Mouse (Mus musculus): ENCODE data around the gene Syt8.

Gene Syt8

DNA sequence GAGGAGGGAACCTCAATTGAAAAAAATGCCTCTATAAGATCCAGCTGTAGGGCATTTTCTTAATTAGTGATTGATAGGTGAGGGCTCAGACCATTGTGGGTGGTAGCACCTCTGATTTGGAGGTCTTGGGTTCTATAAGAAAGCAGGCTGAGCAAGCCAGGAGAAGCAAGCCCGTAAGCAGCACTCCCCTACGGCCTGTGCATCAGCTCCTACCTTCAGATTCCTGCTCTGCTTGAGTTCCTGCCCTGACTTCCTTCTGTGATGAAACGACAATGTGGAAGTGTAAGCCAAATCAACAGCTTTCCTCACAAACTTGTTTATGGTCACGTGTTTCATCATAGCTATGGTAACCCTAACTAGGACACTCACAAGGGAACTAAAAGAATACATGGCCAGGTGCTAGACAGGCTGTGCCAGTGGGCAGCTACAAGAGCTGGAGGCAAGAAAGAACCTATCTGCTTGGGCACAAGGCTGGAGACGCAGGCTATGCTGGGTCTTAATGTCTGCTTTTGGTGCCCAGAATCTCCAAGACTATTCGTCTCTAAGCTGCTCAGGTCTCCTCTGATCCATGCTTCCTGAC, 14.5 kb downstream of the Syt8 start:
- DNase-seq, result no peak

DNA sequence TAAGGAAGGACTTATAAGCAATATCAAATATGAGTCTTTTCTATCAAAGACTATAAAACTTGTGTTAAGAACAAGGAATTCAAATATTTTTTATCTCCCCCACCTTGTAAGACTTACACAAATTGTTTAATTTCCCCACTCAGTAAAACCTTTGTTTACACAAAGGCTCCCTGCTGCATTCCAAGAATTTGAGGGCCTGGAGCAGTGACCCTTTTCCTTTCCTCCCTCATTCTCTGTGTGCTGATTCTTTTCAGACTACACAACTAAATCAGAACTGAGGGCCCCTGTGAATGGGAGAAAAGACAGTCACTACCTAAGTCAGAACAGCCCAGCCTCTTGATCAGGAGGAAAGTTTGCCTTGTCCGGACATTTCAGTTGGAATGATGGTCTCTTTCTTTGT, 20.1 kb downstream of the Syt8 start:
- DNase-seq, result no peak

DNA sequence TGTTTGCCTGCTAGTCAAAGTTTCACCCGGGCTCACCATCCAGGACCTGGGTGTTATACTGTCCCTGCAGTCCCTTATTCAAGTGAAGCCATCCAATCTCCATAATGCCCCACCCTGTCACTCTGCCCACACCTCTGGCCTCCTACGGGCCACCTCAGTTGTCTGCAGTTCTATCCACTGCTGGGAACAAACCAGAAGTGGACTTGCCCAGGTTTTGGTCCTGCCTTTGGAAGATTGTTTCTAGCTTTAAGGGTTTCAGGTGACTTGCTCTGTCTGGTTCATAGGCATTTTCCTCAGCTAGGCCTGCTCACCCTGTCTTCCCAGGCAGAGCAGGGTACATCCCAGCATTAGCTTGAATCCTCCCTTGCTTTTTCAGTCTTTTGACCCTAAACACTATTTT, 20.6 kb downstream of the Syt8 start:
- DNase-seq, result no peak

DNA sequence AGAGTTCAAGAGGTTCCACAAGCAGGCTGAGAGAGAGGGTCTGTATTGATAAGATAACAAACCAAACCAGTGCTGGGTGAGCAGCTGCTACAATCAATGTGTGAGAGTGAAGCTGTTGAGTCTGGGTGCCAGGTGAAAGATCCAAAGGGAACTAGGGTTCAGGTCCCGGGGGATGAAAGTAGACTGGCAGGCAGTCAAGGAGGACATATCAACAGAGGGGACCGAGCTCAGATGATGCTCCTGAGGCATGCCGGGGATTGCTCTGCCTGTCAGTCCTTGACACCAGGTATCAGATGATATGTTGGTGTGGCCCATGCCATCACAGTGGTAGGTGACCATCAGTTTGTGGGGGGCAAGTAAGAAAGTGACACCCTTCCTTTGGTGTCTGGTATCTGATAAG, 22.2 kb downstream of the Syt8 start:
- DNase-seq, result no peak

DNA sequence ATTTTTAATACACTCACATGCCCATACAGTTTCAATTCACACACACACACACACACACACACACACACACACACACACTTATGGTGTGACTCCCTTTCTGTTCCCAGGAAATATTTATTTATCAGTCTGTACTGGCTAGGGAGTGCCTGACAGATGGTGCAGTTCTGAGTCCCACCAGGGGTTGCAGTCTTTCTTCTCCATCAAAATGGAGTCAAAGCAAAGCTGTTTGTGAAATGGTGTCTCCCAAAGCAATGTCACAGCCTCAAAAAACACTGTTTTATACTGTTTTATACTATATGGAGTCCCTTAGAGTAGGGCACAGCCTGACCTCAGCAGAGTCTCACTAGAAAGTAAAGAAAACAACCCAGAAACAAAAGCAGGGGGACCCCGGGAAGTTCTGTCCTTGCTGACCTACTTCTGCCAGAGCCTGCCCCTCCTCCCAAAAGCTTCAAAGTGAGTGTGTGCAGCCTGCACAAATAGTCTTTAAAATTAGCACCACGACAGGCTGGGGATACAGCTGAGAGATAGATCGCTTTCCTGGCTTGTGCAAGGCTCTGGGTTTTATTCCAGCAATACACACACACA, 22.7 kb downstream of the Syt8 start:
- no peak for DNase-seq

DNA sequence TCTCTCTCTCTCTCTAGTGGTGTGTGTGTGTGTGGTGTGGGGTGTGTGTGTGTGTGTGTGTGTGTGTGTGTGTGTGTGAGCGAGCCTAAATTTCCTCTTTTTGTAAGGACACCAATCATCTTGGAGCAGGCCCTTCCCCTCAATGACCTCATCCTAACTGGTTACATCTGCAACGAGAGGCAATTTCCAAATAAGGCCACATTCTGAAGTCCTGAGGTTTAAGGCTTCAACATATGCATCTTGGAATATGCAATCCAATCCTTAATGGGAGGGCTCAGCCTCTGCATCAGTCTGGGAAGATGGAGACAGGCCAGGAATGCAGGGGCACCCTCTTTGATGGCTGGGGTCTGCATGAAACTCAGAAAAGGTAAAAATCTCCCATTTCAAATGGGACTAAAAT, 23.4 kb downstream of the Syt8 start:
- DNase-seq, result no peak

DNA sequence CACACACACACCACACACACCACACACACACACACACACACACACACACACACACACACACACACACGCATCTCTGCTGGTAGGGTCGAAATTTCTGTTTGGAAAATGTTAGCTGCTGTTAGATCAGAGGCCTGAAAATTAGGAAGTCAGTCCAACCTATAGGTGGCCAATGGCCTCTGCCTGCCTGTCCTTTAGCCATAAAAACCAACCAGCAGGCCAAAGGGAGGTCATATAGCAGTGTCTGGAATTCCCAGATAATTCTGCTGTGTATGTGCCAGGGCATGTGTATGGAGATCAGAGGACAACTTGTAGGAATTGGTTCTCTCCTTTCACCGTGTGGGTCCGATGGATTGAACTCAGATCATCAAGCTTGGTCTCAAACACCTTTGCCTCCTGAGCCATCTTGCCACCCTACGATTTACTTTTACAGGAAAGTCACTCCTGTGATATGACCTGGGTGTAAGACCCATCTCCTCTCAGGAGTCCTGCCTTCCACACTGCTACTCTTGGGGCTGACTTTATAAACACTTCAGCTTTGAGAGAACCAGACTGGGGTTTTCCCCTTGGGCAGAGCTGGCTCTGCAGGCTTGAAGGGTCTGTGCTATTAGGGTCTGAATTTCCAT, 24.1 kb downstream of the Syt8 start:
- DNase-seq, result no peak

DNA sequence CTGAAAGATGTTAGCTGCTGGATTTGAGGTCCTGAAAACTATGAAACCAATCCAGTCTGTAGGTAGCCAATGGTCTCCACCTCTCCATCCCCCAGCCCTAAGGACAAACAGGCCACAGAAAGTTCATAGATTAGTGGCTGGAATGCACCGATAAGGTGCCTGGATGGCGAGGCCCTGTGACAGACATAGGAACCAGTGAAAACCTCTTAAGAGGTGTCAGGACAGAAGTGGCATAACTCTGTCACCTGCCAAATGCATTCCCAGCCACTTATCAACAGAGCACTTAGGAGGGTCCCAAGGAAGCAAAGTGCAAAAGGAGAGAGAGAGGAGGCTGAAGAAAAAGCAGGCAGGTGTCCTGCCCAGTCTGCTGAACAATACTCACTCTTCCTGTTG, 24.6 kb downstream of the Syt8 start:
- no peak for DNase-seq

DNA sequence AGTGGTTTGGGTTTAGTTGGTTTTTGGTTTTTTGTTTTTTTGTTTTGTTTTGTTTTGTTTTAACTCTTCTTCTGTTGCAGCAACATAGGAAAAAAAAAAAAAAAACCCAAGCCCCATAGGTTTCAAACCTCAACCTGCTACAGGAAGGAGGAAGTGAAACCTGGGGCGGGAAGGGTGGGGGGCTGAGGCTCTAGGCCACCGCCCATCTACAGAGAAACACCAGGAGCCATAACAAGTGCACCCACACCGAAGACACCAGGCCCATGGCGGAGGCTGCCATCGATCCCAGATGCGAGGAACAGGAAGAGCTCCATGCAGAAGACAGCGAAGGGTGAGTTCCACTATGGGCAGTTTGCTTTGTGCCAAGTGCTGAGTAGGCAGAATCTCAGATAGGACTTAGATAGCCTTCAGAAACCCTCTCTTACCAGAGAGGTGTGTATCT, 26.0 kb downstream of the Syt8 start, which contains the start of gene Lsp1:
Gene Lsp1 (plus strand): TSS at position 174 of the 442 bp plus-strand sequence.
- DNase-seq, result no peak

DNA sequence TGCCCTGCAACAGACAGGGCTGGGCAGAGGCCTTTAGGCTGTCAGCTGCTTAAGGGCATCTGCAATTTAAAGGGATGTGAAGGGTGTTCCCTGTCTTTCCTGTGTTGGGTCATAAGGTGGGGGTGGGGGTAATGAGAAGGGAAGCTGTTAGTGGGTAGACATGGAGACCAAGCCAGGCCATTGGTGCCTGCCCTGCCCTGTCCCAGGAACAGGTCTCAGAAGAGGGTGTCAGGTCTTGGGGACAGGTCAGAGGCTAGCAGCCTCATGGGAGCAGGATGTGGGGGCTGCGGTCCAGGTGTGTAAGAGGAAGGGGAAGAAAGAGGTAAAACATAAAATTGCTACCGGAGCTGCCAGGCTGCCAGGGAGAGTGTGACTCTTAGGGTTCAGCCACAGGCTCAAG, 26.8 kb downstream of the Syt8 start:
- DNase-seq, result no peak

DNA sequence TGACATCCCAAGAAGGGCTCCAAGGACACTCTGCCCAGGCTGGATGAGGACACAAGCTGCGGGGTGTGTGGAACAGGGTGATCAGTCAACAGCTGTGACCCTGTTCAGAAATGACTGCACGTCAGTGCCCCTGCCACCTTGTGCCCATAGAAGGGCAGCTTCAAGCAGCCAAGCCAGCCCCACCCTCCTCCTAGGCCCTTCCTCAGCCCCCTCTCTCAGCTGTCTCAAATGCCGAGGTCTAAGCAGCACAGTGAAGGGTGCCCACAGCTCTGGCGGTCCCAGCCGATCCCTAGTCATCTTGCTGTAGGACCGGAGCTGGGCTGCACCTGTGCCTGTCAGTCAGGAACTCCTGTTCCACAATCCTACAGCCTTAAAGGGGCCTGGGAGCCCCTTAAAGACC, 27.5 kb downstream of the Syt8 start:
- no peak for DNase-seq

DNA sequence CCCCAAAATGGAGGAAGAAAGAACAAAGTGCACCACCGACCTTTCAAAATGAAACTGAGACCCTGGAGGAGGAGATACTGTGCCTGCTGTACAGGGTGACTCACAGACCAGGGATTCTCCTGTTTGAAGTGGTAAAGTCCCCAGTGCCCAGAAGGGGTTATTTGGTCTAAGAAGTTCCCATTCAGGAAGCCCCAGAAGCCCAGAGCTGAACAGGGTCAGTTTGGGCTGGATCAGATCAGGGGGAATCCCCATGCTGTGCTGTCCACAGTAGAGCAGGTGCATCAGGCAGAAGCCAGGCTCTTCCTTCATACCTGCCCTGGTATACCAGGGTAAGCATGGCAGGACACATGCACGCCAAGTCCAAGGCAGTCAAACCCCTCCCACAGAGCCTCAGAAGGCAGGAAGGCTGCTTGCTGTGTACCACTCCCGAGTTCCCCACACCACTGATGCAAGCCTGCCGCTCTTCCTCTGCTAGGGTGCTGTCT, 28.0 kb downstream of the Syt8 start:
- DNase-seq, result no peak

DNA sequence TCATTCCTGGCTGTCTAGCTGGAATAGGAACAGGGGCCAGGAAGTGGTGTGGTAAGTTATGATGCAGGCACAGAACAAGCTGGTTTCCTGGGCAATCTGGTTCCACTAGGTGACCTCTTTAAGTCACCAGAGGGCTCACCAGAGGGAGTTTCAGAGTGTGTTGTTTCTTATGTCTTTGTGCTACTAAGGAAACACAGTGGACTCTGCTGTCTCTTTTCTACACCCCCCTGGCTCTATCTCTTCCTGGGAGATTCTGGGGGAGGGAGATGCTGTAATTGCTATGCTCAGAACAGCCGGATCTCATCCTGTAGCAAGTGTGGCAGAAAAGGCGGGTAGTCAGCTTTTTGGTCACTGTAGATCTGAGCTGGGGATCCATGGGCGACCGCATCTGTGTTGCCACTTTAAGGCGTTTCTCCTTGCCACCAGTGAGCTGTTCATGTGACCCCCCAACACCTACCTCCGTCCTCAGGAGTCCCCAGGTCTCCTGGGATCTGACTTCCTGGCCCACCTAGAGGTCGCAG, 35.6 kb downstream of the Syt8 start:
- no peak for DNase-seq

DNA sequence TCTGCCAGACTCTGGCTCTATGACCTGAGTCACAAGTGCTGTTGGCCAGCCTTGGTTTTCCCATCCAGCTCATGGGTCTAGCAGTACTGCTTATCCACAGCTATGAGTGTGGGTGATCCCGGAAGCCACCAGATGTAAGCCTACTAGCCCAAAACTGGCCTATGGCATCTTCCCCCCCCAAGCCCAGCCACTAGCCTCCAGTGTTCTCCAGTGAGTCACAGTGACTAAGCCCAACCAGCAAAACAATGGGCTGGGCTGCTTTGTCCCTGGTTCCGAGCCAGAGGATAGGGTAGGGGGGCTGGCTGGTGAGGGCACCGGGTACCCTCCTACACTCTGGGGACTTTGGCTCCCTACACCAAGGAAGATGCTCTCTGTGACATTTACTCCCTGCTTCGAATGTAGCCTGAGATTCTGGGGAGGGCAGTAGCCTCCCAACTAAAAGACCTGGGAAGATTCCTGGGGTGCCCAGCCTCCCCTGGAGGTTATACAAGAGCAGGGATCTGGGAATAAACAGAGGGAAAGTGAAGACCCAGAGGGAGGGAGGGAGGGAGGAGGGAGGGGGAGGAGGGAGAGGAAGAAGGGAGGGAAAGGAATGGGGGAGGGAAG, 36.3 kb downstream of the Syt8 start:
- DNase-seq, result no peak

DNA sequence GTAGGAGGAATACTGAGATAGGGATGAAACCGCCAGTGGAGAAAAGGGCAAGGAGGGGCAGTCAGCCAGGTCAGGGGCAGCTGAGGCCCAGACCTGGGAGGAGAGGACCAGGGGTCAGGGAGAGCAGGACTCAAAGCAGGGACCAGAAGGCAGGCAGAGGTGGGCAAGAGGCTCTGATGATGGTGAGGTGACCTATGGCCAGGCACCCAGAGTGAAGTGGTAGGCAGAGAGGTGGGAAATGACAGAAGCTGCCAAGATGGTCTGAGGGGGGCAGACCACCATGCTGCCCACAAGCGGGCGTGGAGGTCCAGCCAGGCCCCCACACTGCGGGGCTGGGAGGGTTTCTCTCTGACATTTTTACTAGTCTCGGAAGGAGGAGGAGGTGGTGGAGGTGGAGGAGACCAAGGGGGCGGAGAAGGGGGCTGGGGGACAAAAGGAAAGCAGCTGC, 36.8 kb downstream of the Syt8 start:
- no peak for DNase-seq

DNA sequence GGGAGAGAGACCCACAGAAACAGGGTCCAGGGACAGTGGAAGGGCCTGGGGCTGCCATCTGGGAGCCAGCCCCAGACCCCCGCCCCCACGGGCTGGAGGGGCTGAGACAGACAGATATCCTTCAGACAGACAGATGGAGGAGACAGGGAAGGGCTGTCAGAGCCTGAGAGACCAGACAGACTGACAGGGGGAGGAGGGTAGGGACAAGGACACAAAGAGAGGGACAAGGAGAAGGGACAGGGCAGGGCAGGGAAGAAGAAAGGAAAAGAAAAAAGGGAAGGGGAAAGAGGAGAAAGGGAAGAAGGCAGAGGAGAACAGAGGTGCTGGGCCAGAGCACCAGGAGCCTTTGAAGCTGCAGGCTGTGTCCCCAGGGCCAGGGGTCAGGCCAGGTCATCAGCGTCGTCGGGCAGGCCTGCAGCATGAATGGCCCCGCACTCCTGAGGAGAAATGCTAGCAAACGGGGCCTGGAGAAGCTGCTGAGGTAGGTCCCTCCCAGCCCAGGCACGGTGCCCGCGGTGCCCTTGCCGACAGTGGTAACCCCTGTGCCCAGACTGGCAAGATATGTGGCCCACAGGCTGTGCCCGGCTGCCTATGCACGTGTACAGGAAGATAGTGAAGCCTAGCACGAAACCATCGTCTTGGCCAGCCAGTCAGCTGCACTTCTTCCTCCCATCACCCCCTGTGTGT, 37.4 kb downstream of the Syt8 start:
- DNase-seq, result no peak

DNA sequence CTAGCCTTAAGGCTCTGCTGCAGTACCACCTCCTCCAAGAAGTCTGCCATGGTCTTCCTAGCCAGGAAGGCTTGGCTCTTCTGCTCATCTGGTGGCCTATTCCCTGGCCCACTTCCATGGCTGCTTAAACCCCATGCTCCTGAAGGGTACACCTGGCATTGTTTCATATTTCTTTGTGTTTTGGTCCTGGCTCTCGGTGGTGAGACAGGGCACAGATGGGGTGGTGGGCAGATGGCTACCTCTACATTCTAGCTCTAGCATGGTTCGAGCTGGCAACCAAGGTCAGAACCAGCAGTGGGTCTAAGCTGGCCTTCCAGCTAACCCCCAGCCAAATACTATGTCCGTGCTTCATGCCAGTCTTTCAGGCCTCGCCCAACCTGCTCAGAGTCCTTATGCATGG, 38.3 kb downstream of the Syt8 start:
- DNase-seq, result no peak

DNA sequence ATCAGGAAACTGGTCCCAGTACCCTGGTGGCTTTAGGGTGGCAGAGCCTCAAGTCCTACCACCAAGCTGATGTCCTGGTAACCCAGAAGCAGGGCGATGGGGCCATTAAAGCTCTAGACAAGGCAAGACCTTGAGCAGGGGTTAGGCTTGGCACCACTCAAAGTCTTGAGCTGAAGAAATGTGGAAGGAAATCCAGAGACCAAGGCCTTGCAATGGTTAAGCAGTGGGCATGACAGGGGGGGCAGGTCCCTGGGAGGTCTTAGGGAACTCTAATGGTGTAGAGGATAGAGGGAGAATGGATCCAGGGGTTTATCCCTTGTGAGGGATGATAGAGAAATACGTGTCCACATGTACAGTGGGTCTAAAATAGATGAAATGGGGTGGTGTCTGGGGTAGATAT, 38.8 kb downstream of the Syt8 start:
- DNase-seq, result no peak

DNA sequence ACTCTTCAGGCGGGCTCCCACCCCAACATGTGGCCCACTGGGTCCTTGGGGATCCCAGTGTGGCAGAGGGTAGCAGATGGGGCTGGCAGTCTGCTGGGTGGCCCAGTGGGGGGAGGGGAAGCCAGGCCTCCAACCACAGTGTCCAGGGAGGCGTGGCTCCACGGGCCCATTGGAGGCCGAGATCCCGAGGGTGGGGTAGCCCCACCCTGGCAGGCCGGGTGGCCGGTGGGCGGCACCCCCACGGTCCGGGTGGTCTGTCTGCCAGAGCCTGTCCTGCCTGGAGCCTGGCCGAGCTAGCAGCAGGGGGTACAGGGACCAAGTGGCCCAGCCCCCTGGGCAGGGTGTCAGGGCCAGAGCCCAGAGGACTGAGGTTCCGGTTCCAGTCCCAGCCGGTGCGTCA, 40.1 kb downstream of the Syt8 start:
- no peak for DNase-seq

DNA sequence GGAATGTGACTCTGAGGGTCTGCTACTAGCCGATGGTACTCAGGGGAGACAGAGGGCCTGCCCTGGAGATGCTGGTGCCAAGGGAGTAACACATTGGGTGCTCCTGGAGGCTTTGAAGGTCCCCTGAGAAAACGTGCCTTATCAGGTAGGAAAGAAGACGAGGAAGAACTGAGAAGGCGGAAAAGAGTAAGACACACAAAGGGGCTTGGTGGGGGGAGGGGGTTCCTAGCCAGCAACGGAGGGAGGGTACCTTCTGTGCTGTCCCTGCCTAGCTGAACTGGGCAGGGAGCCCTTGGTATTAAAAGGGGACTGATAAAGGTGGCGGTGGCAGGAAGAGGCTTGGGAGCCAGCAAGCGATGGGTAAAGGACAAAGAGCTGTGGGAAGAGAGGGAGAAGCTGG, 41.0 kb downstream of the Syt8 start:
- no peak for DNase-seq

DNA sequence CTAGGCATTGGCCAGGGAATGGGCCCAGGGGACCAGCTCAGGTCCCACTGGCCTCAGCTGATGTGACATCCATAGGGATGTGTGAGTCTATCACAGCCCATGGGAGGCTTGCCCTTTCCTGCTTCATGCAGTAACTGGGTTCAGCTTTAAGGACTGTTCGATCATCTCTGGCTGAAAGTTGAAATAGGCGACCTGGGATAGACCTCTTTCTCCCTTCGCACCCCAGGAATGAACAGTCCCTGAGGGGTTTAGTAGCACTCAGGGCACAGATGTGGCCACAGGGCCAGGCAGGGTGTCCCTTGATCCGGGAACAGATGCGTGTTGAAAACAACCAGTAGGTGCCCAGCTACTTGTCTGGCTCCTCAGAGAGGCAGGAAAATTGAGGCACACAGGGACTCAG, 41.6 kb downstream of the Syt8 start:
- DNase-seq, result no peak

DNA sequence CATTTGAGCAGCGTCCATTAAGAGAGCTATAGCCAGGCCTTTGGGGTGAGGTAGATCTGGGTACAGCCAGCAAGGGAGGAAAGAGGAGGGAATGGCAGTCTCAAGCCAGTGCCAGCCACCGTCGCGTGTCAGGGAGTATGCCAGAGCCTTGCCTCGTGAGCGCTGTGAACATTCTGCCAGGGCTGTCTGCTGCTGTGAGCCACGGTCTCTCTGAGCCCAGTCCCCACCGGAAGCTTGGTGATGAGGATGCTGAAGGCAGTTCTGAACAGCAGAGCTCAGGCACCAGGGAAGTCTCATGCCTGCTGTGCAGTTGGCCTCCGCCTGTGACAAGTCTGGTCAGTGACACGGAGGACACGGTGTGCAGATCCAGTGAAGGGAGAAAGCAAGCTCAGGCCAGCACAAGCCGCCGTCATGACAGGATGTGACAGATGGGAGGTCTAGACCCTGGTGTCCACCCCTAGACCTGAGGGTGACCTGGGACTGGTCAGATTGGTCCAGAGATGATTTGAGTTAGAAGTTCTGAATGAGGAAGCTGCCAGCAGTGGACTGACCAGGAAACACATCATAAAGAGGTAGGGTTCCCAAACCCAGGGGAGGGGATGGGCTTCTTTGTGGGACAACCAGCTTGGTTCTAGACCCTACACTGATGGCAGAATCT, 42.3 kb downstream of the Syt8 start:
- no peak for DNase-seq

DNA sequence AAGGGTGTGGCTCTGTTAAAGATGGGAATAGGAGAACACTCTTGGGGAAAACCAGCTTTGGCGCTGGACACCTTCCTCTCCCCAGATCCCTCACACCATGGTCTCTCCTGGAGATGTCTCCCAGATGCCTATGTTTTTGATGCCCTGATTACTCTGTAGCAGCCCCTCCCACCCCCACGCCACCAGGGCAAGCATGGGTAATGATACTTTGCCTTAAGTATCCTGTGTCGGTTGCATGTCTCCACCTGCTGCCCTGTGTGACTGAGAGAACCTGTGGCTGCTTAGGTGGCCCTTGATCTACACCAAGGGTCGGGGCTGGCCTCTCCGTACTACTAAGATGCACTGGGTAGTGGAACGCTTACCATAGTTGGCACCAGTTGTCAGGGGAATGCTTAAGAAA, 43.4 kb downstream of the Syt8 start:
- no peak for DNase-seq
